Mouse (Mus musculus): ENCODE results near the gene Tle3. TPM values are rescaled to one million over a fixed set of nuclear protein-coding genes. Genes with fewer than 3 reads are reported as not detected.

Tle3 gene
- polyA plus RNA-seq, 1 experiment from 2014 or later, result 55.7 TPM

- Histone ChIP-seq H3K27ac (no peak overlapping the region), H3K36me3 (peaks cover 100% of the 10 kb centered on the region), H3K4me3 (no peak overlapping the region), H3K9me3 (replicated peaks) (no peaks in the 10 kb centered on the region), H3K4me1 (peaks cover 56% of the 10 kb centered on the region), H3K27me3 (ENCODE audit: low read depth, poor library complexity, severe bottlenecking) (0 out of 2 replicates have a peak, but pooled peaks cover 5% of the 10 kb centered on the region)
- DNase-seq (ENCODE audit: low spot score), result no peak
- WGBS, result 86% methylated on average over 6 of the region's 6 CpGs
These were observed 21.0 kb downstream of the Tle3 start for GRCm38 (mm10) chr9:61393161-61393560.

- H3K9me3 ChIP-seq (replicated peaks), result no peaks in the 10 kb centered on the region
- peaks cover 100% of the 10 kb centered on the region for H3K36me3 ChIP-seq
- H3K4me3 ChIP-seq, result no peak overlapping the region
- H3K27me3 ChIP-seq (ENCODE audit: low read depth, poor library complexity, severe bottlenecking), result 0 out of 2 replicates have a peak, but pooled peaks cover 5% of the 10 kb centered on the region
- 96% methylated on average over 5 of the region's 5 CpGs for WGBS
- peaks cover 49% of the 10 kb centered on the region for H3K4me1 ChIP-seq
- H3K27ac ChIP-seq, result no peak overlapping the region
- no peak for DNase-seq (ENCODE audit: low spot score)
These were observed 21.7 kb downstream of the Tle3 start for GRCm38 (mm10) chr9:61393847-61394246.

GRCm38 (mm10) chr9:61395071-61395470 lies 22.9 kb downstream of the Tle3 start:
- Histone ChIP-seq H3K4me1 (peaks cover 48% of the 10 kb centered on the region), H3K4me3 (no peak overlapping the region), H3K9me3 (replicated peaks) (no peaks in the 10 kb centered on the region), H3K27me3 (ENCODE audit: low read depth, poor library complexity, severe bottlenecking) (0 out of 2 replicates have a peak, but pooled peaks cover 5% of the 10 kb centered on the region), H3K36me3 (peaks cover 100% of the 10 kb centered on the region), H3K27ac (no peak overlapping the region)
- DNase-seq (ENCODE audit: low spot score), result no peak
- WGBS, result 92% methylated on average over 3 of the region's 3 CpGs

GRCm38 (mm10) chr9:61396474-61396873 lies 24.3 kb downstream of the Tle3 start:
- no peak overlapping the region for H3K4me3 ChIP-seq
- H3K9me3 ChIP-seq (replicated peaks), result no peaks in the 10 kb centered on the region
- peaks cover 100% of the 10 kb centered on the region for H3K36me3 ChIP-seq
- WGBS, result 44% methylated on average over 13 of the region's 13 CpGs
- no peak overlapping the region for H3K27ac ChIP-seq
- DNase-seq (ENCODE audit: low spot score), result no peak
- peaks cover 45% of the 10 kb centered on the region for H3K4me1 ChIP-seq
- H3K27me3 ChIP-seq (ENCODE audit: low read depth, poor library complexity, severe bottlenecking), result 0 out of 2 replicates have a peak, but pooled peaks cover 5% of the 10 kb centered on the region

GRCm38 (mm10) chr9:61397130-61397529 lies 25.0 kb downstream of the Tle3 start:
- no peak for DNase-seq (ENCODE audit: low spot score)
- Histone ChIP-seq H3K36me3 (peaks cover 100% of the 10 kb centered on the region), H3K4me3 (no peak overlapping the region), H3K9me3 (replicated peaks) (no peaks in the 10 kb centered on the region), H3K27ac (no peak overlapping the region), H3K4me1 (peaks cover 43% of the 10 kb centered on the region), H3K27me3 (ENCODE audit: low read depth, poor library complexity, severe bottlenecking) (0 out of 2 replicates have a peak, but pooled peaks cover 5% of the 10 kb centered on the region)
- 86% methylated on average over 4 of the region's 4 CpGs for WGBS

GRCm38 (mm10) chr9:61398160-61398559 lies 26.0 kb downstream of the Tle3 start:
- Histone ChIP-seq H3K36me3 (peaks cover 100% of the 10 kb centered on the region), H3K27ac (no peak overlapping the region), H3K27me3 (ENCODE audit: low read depth, poor library complexity, severe bottlenecking) (0 out of 2 replicates have a peak, but pooled peaks cover 5% of the 10 kb centered on the region), H3K4me1 (peaks cover 44% of the 10 kb centered on the region), H3K9me3 (replicated peaks) (no peaks in the 10 kb centered on the region), H3K4me3 (no peak overlapping the region)
- 88% methylated on average over 9 of the region's 9 CpGs for WGBS
- no peak for DNase-seq (ENCODE audit: low spot score)

GRCm38 (mm10) chr9:61400132-61400531 lies 28.0 kb downstream of the Tle3 start:
- Histone ChIP-seq H3K4me1 (peaks cover 55% of the 10 kb centered on the region), H3K27ac (no peak overlapping the region), H3K4me3 (no peak overlapping the region), H3K9me3 (replicated peaks) (no peaks in the 10 kb centered on the region), H3K27me3 (ENCODE audit: low read depth, poor library complexity, severe bottlenecking) (no peaks in the 10 kb centered on the region), H3K36me3 (peaks cover 100% of the 10 kb centered on the region)
- 91% methylated on average over 7 of the region's 7 CpGs for WGBS
- DNase-seq (ENCODE audit: low spot score), result no peak

- peaks cover 51% of the 10 kb centered on the region for H3K4me1 ChIP-seq
- no peak for DNase-seq (ENCODE audit: low spot score)
- no peaks in the 10 kb centered on the region for H3K27me3 ChIP-seq (ENCODE audit: low read depth, poor library complexity, severe bottlenecking)
- H3K27ac ChIP-seq, result no peak overlapping the region
- no peak overlapping the region for H3K4me3 ChIP-seq
- 56% methylated on average over 9 of the region's 9 CpGs for WGBS
- peaks cover 100% of the 10 kb centered on the region for H3K36me3 ChIP-seq
- no peaks in the 10 kb centered on the region for H3K9me3 ChIP-seq (replicated peaks)
These were observed 29.5 kb downstream of the Tle3 start for GRCm38 (mm10) chr9:61401664-61402063.

GRCm38 (mm10) chr9:61402268-61402667 lies 30.1 kb downstream of the Tle3 start:
- WGBS, result 95% methylated on average over 4 of the region's 4 CpGs
- no peak for DNase-seq (ENCODE audit: low spot score)
- Histone ChIP-seq H3K27ac (no peak overlapping the region), H3K27me3 (ENCODE audit: low read depth, poor library complexity, severe bottlenecking) (no peaks in the 10 kb centered on the region), H3K36me3 (peaks cover 100% of the 10 kb centered on the region), H3K4me1 (peaks cover 47% of the 10 kb centered on the region), H3K9me3 (replicated peaks) (no peaks in the 10 kb centered on the region), H3K4me3 (no peak overlapping the region)

GRCm38 (mm10) chr9:61402716-61403115 lies 30.6 kb downstream of the Tle3 start:
- H3K4me1 ChIP-seq, result peaks cover 45% of the 10 kb centered on the region
- H3K27ac ChIP-seq, result no peak overlapping the region
- peaks cover 100% of the 10 kb centered on the region for H3K36me3 ChIP-seq
- 92% methylated on average over 5 of the region's 5 CpGs for WGBS
- no peak overlapping the region for H3K4me3 ChIP-seq
- no peaks in the 10 kb centered on the region for H3K9me3 ChIP-seq (replicated peaks)
- H3K27me3 ChIP-seq (ENCODE audit: low read depth, poor library complexity, severe bottlenecking), result no peaks in the 10 kb centered on the region
- no peak for DNase-seq (ENCODE audit: low spot score)

- Histone ChIP-seq H3K27ac (no peak overlapping the region), H3K4me1 (peaks cover 42% of the 10 kb centered on the region), H3K9me3 (replicated peaks) (no peaks in the 10 kb centered on the region), H3K27me3 (ENCODE audit: low read depth, poor library complexity, severe bottlenecking) (no peaks in the 10 kb centered on the region), H3K4me3 (no peak overlapping the region), H3K36me3 (peaks cover 100% of the 10 kb centered on the region)
- WGBS, result 71% methylated on average over 16 of the region's 16 CpGs
- DNase-seq (ENCODE audit: low spot score), result no peak
These were observed 31.9 kb downstream of the Tle3 start for GRCm38 (mm10) chr9:61403866-61404614.

GRCm38 (mm10) chr9:61404615-61404980 lies 32.4 kb downstream of the Tle3 start:
- 67% methylated on average over 3 of the region's 3 CpGs for WGBS
- H3K4me1 ChIP-seq, result peaks cover 42% of the 10 kb centered on the region
- H3K27me3 ChIP-seq (ENCODE audit: low read depth, poor library complexity, severe bottlenecking), result no peaks in the 10 kb centered on the region
- H3K4me3 ChIP-seq, result no peak overlapping the region
- H3K9me3 ChIP-seq (replicated peaks), result no peaks in the 10 kb centered on the region
- peaks cover 100% of the 10 kb centered on the region for H3K36me3 ChIP-seq
- H3K27ac ChIP-seq, result peak overlapping the region; percentile 64; the same call in 1 of the 2 replicates
- no peak for DNase-seq (ENCODE audit: low spot score)

GRCm38 (mm10) chr9:61404998-61405621 lies 32.9 kb downstream of the Tle3 start:
- no peaks in the 10 kb centered on the region for H3K27me3 ChIP-seq (ENCODE audit: low read depth, poor library complexity, severe bottlenecking)
- no peaks in the 10 kb centered on the region for H3K9me3 ChIP-seq (replicated peaks)
- H3K4me3 ChIP-seq, result no peak overlapping the region
- peak overlapping the region; percentile 64; the same call in 1 of the 2 replicates for H3K27ac ChIP-seq
- DNase-seq (ENCODE audit: low spot score), result peak; percentile 54
- 72% methylated on average over 19 of the region's 19 CpGs for WGBS
- H3K4me1 ChIP-seq, result peaks cover 42% of the 10 kb centered on the region
- peaks cover 100% of the 10 kb centered on the region for H3K36me3 ChIP-seq

Measured in limb, embryonic 10.5 days (tissue).